Mouse (Mus musculus): ENCODE data around the gene Topaz1.

DNA sequence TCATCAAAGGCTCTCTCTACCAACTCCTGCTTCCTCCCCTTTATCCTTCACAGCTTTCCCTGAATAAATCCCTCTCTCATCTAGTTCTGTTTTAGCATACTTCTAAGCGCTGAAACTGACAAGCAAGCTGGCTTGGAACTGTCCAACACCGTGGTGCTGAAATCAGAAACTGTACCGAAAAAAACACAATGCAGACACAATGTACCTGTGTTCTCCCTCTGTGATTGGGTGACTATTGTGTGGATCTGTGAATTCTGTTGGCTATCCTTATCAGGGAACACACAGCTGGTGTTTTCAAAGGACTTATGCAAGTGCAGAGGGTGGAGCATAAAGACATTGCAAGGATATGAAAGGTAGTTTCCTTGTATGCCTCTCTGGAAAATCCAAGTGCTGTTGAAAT is 45.3 kb upstream of the Topaz1 start:
- TF ChIP-seq EP300 (IDR thresholded peaks at IDR 0.05; ENCODE audit: low read depth) (no peak), CTCF (IDR thresholded peaks at IDR 0.05; ENCODE audit: low read depth) (no peak)
